Mouse (Mus musculus): ENCODE data around the gene Cuta. TPM values are rescaled to one million over a fixed set of nuclear protein-coding genes. Genes with fewer than 3 reads are reported as not detected.

The Cuta gene
- polyA plus RNA-seq, 1 experiment from 2014 or later: 159 TPM

GRCm38 (mm10) chr17:26970221-26970620, 30.9 kb upstream of the Cuta start:
- H3K9me3 ChIP-seq: no peaks in the 10 kb centered on the region
- no peak for ATAC-seq (ENCODE audit: low FRiP score, low read depth)
- H3K27me3 ChIP-seq: no peaks in the 10 kb centered on the region
- no peak overlapping the region for H3K4me2 ChIP-seq (replicated peaks)
- WGBS: 80% methylated on average over 11 of the region's 12 CpGs
- no peak overlapping the region for H3K4me3 ChIP-seq
- H3K27ac ChIP-seq (replicated peaks): no peak overlapping the region
- H3K4me1 ChIP-seq: peaks cover 33% of the 10 kb centered on the region
- peaks cover 65% of the 10 kb centered on the region for H3K36me3 ChIP-seq
- H3K9ac ChIP-seq (replicated peaks): no peak overlapping the region

- no peak for ATAC-seq (ENCODE audit: low FRiP score, low read depth)
- H3K27ac ChIP-seq (replicated peaks): no peak overlapping the region
- H3K36me3 ChIP-seq: peaks cover 69% of the 10 kb centered on the region
- no peaks in the 10 kb centered on the region for H3K9me3 ChIP-seq
- H3K4me1 ChIP-seq: peaks cover 24% of the 10 kb centered on the region
- H3K4me2 ChIP-seq (replicated peaks): no peak overlapping the region
- no peak overlapping the region for H3K9ac ChIP-seq (replicated peaks)
- H3K4me3 ChIP-seq: no peak overlapping the region
- no peaks in the 10 kb centered on the region for H3K27me3 ChIP-seq
- WGBS: 89% methylated on average over 6 of the region's 6 CpGs
Measured at GRCm38 (mm10) chr17:26969257-26969656, 29.9 kb upstream of the Cuta start.

- no peak for ATAC-seq (ENCODE audit: low FRiP score, low read depth)
- Histone ChIP-seq H3K27ac (replicated peaks) (no peak overlapping the region), H3K27me3 (no peaks in the 10 kb centered on the region), H3K36me3 (peaks cover 74% of the 10 kb centered on the region), H3K4me3 (no peak overlapping the region), H3K9me3 (no peaks in the 10 kb centered on the region), H3K9ac (replicated peaks) (no peak overlapping the region), H3K4me1 (peaks cover 16% of the 10 kb centered on the region), H3K4me2 (replicated peaks) (no peak overlapping the region)
- 77% methylated on average over 6 of the region's 6 CpGs for WGBS
Measured at GRCm38 (mm10) chr17:26968200-26968611, 28.8 kb upstream of the Cuta start.

GRCm38 (mm10) chr17:26967477-26967876, 28.1 kb upstream of the Cuta start:
- no peaks in the 10 kb centered on the region for H3K27me3 ChIP-seq
- 95% methylated on average over 6 of the region's 6 CpGs for WGBS
- ATAC-seq (ENCODE audit: low FRiP score, low read depth): no peak
- H3K4me3 ChIP-seq: no peak overlapping the region
- H3K27ac ChIP-seq (replicated peaks): no peak overlapping the region
- H3K9me3 ChIP-seq: no peaks in the 10 kb centered on the region
- H3K36me3 ChIP-seq: peaks cover 81% of the 10 kb centered on the region
- no peak overlapping the region for H3K9ac ChIP-seq (replicated peaks)
- H3K4me1 ChIP-seq: peaks cover 14% of the 10 kb centered on the region
- no peak overlapping the region for H3K4me2 ChIP-seq (replicated peaks)

GRCm38 (mm10) chr17:26966993-26967392, 27.6 kb upstream of the Cuta start:
- Histone ChIP-seq H3K4me2 (replicated peaks) (no peak overlapping the region), H3K36me3 (peaks cover 86% of the 10 kb centered on the region), H3K27ac (replicated peaks) (no peak overlapping the region), H3K9ac (replicated peaks) (no peak overlapping the region), H3K27me3 (no peaks in the 10 kb centered on the region), H3K4me1 (peaks cover 10% of the 10 kb centered on the region), H3K4me3 (no peak overlapping the region), H3K9me3 (no peaks in the 10 kb centered on the region)
- no peak for ATAC-seq (ENCODE audit: low FRiP score, low read depth)
- 91% methylated on average over 11 of the region's 11 CpGs for WGBS

GRCm38 (mm10) chr17:26961572-26962240, 22.3 kb upstream of the Cuta start:
- Histone ChIP-seq H3K9me3 (no peaks in the 10 kb centered on the region), H3K27me3 (no peaks in the 10 kb centered on the region), H3K9ac (replicated peaks) (no peak overlapping the region), H3K36me3 (peaks cover 95% of the 10 kb centered on the region), H3K4me3 (no peak overlapping the region), H3K4me2 (replicated peaks) (no peak overlapping the region), H3K4me1 (no peaks in the 10 kb centered on the region; the same call in 1 of the 2 replicates), H3K27ac (replicated peaks) (no peak overlapping the region)
- no peak for ATAC-seq (ENCODE audit: low FRiP score, low read depth)
- 90% methylated on average over 20 of the region's 21 CpGs for WGBS

- peaks cover 95% of the 10 kb centered on the region for H3K36me3 ChIP-seq
- H3K27ac ChIP-seq (replicated peaks): no peak overlapping the region
- no peak overlapping the region for H3K9ac ChIP-seq (replicated peaks)
- ATAC-seq (ENCODE audit: low FRiP score, low read depth): no peak
- H3K4me2 ChIP-seq (replicated peaks): no peak overlapping the region
- H3K27me3 ChIP-seq: no peaks in the 10 kb centered on the region
- no peaks in the 10 kb centered on the region; the same call in 1 of the 2 replicates for H3K4me1 ChIP-seq
- no peak overlapping the region for H3K4me3 ChIP-seq
- WGBS: 95% methylated on average over 4 of the region's 4 CpGs
- no peaks in the 10 kb centered on the region for H3K9me3 ChIP-seq
Measured at GRCm38 (mm10) chr17:26959815-26960214, 20.4 kb upstream of the Cuta start.

- no peak overlapping the region for H3K27ac ChIP-seq (replicated peaks)
- no peak for ATAC-seq (ENCODE audit: low FRiP score, low read depth)
- no peak overlapping the region for H3K4me2 ChIP-seq (replicated peaks)
- WGBS: 60% methylated on average over 5 of the region's 5 CpGs
- H3K27me3 ChIP-seq: no peaks in the 10 kb centered on the region
- H3K4me3 ChIP-seq: no peak overlapping the region
- H3K4me1 ChIP-seq: peaks cover 2% of the 10 kb centered on the region
- H3K36me3 ChIP-seq: peaks cover 89% of the 10 kb centered on the region
- no peak overlapping the region for H3K9ac ChIP-seq (replicated peaks)
- H3K9me3 ChIP-seq: no peaks in the 10 kb centered on the region
Measured at GRCm38 (mm10) chr17:26958880-26959279, 19.5 kb upstream of the Cuta start.

- H3K27me3 ChIP-seq: no peaks in the 10 kb centered on the region
- no peaks in the 10 kb centered on the region for H3K9me3 ChIP-seq
- no peak overlapping the region for H3K27ac ChIP-seq (replicated peaks)
- no peak overlapping the region for H3K9ac ChIP-seq (replicated peaks)
- H3K4me2 ChIP-seq (replicated peaks): no peak overlapping the region
- 91% methylated on average over 5 of the region's 5 CpGs for WGBS
- no peak overlapping the region for H3K4me3 ChIP-seq
- ATAC-seq (ENCODE audit: low FRiP score, low read depth): no peak
- peaks cover 83% of the 10 kb centered on the region for H3K36me3 ChIP-seq
- peaks cover 12% of the 10 kb centered on the region for H3K4me1 ChIP-seq
Measured at GRCm38 (mm10) chr17:26957872-26958271, 18.5 kb upstream of the Cuta start.

GRCm38 (mm10) chr17:26956895-26957294, 17.5 kb upstream of the Cuta start:
- H3K27ac ChIP-seq (replicated peaks): no peak overlapping the region
- H3K9ac ChIP-seq (replicated peaks): no peak overlapping the region
- no peak overlapping the region for H3K4me3 ChIP-seq
- H3K4me1 ChIP-seq: peaks cover 22% of the 10 kb centered on the region
- 94% methylated on average over 18 of the region's 18 CpGs for WGBS
- no peak for ATAC-seq (ENCODE audit: low FRiP score, low read depth)
- no peak overlapping the region for H3K4me2 ChIP-seq (replicated peaks)
- H3K27me3 ChIP-seq: no peaks in the 10 kb centered on the region
- no peaks in the 10 kb centered on the region for H3K9me3 ChIP-seq
- peaks cover 73% of the 10 kb centered on the region for H3K36me3 ChIP-seq

- no peak overlapping the region for H3K9ac ChIP-seq (replicated peaks)
- no peak overlapping the region for H3K4me2 ChIP-seq (replicated peaks)
- H3K4me3 ChIP-seq: no peak overlapping the region
- no peaks in the 10 kb centered on the region for H3K9me3 ChIP-seq
- no peaks in the 10 kb centered on the region for H3K27me3 ChIP-seq
- WGBS: 87% methylated on average over 5 of the region's 5 CpGs
- no peak overlapping the region for H3K27ac ChIP-seq (replicated peaks)
- peaks cover 68% of the 10 kb centered on the region for H3K36me3 ChIP-seq
- H3K4me1 ChIP-seq: peaks cover 28% of the 10 kb centered on the region
- no peak for ATAC-seq (ENCODE audit: low FRiP score, low read depth)
Measured at GRCm38 (mm10) chr17:26956309-26956708, 16.9 kb upstream of the Cuta start.

- no peaks in the 10 kb centered on the region for H3K9me3 ChIP-seq
- peak overlapping the region; percentile 100 for H3K4me2 ChIP-seq (replicated peaks)
- H3K9ac ChIP-seq (replicated peaks): peak overlapping the region; percentile 97
- H3K36me3 ChIP-seq: peaks cover 42% of the 10 kb centered on the region
- 0 out of 2 replicates have a peak overlapping the region, but pooled peaks have one; percentile 30 for H3K27ac ChIP-seq (replicated peaks)
- H3K4me1 ChIP-seq: peaks cover 54% of the 10 kb centered on the region
- WGBS: 24% methylated on average over 7 of the region's 16 CpGs
- no peak for ATAC-seq (ENCODE audit: low FRiP score, low read depth)
- no peaks in the 10 kb centered on the region for H3K27me3 ChIP-seq
- H3K4me3 ChIP-seq: peak overlapping the region; percentile 46
Measured at GRCm38 (mm10) chr17:26953726-26954125, 14.4 kb upstream of the Cuta start.

- peaks cover 37% of the 10 kb centered on the region for H3K36me3 ChIP-seq
- no peak for ATAC-seq (ENCODE audit: low FRiP score, low read depth)
- peak overlapping the region; percentile 30; the same call in 1 of the 2 replicates for H3K27ac ChIP-seq (replicated peaks)
- H3K9me3 ChIP-seq: no peaks in the 10 kb centered on the region
- WGBS: 12% methylated on average over 6 of the region's 6 CpGs
- H3K4me2 ChIP-seq (replicated peaks): peak overlapping the region; percentile 100
- H3K4me1 ChIP-seq: peaks cover 56% of the 10 kb centered on the region
- peak overlapping the region; percentile 97 for H3K9ac ChIP-seq (replicated peaks)
- no peaks in the 10 kb centered on the region for H3K27me3 ChIP-seq
- peak overlapping the region; percentile 46 for H3K4me3 ChIP-seq
Measured at GRCm38 (mm10) chr17:26953201-26953600, 13.8 kb upstream of the Cuta start.
